Mouse (Mus musculus) embryo, embryonic 10.5 days (tissue): ENCODE measurements around the gene Psen1.

ENCODE experiments used
- DNase-seq: peaks from one replicate; pipeline ENCODE4 v3.0.0-alpha.2; 2015; ENCODE audit warnings: low spot score

Gene Psen1

DNA sequence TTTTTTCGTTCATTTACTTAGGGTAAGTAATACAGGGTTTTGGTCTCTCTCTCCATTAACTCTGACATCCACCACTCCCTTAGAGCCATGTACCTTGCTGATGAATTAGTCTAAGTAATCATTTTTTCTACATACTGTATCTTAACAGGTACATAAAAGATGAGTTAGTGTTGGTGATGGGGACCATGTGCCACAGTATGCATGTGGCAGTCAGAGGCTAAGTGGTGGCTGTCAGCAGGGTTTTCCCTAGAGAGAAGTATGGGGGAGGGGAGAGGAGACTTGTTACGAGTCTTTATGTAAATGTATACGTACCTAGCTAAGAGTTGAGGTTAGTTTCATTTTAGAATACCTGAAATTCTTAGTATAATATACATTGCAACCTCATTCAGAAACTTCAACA is 35.1 kb downstream of the Psen1 start:
- DNase-seq: no peak

DNA sequence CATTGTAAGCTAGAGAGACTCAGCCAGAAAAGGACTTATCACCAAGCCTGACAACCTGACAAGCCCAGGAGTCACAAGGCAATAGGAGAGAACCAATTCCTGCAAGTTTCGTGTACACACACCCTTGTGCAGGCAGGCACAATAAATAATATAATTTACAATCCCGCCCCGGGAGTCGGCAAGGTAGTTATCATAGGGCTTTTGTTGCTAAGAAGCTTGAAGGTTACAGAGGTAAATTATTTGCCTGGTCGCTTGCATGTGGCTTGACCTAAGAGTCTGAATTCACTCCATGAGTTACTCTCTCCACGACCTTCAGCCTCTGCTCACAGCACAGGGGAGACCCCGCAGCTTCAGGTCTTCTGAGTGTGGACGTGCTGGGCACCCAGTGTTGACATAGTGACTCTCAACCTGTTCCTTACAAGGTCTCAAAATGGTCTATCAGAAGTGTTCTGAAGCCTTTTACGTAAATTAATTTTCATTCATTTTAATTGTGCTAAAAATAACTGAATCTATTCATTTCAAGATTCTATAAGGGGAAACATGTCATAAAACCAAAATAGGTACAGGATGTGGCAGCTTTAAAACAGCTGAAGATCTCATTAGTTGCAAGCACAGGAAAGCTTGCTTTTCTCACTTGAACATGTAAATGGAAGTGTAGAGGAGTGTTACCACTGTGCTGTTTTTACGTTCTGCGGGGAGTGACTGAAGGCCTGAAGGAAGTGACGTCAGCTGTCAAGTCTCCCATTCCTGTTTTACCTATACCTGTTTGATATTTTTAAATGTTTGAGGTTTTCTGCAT is 38.8 kb downstream of the Psen1 start:
- DNase-seq: no peak

DNA sequence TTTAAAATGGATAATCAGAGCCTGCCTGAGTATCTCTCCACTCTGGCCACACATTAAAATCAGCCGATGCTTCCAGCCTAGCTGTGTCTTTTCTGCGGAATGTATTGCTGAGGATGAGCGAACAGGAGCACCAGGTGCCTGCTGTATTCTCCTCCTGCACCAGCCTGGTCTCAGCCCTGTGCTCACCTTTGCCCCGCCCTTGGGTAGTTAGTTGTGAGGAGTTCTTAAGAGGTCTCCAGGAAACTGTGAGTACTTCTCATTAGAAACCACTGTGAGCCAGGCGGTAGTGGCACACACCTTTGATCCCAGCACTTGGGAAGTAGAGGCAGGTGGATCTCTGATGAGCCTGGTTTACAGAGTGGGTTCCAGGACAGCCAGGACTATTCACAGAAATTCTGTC is 44.3 kb downstream of the Psen1 start:
- no peak for DNase-seq

DNA sequence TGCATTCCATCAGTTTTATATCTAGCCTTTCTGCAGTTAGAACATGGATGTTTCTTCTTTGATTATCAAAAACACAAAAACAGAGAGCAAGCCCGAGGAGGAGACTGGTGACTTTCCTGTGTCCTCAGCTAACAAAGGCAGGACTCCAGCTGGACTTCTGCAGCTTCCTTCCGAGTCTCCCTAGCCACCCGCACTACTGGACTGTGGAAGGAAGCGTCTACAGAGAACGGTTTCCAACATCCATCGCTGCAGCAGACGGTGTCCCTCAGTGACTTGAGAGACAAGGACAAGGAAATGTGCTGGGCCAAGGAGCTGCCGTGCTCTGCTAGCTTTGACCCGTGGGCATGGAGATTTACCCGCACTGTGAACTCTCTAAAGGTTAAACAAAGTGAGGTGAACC is 46.1 kb downstream of the Psen1 start:
- no peak for DNase-seq

DNA sequence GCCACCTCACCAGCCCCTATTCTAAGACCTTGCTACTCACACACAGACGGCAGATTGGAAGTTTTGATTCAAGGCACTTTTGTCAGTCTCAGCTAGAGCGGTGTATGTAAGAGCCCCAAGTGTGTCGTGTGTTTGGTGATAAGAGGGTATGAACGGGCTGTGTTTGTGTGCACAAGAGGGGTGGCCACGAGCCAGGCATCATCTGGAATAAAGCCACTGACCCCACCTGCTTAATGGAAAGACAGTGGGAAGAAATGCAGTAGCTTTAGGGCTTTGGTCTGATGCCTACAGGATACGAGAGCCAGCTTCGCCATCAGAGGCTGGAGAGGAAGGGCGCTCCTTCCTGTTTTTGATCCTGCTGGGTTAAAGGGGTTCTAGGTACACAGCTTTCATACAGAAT is 48.3 kb downstream of the Psen1 start:
- DNase-seq: no peak

DNA sequence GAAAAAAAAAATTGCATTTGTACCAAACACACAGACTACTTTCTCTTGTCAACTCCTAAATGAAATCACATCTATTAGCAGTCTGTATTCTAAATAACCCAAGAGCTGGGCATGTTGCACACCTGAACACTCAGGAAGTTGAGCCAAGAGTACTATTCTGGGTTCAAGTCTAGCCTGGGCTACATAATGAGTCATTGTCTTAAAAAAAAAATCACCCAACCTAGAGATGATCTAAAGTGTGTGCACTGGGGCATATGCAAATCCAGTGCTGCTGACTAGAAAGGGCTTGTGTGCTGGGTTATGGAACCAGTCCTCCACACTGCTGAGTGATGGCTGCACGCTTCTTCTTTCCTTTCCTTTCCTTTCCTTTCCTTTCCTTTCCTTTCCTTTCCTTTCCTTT is 50.7 kb downstream of the Psen1 start:
- DNase-seq: no peak

DNA sequence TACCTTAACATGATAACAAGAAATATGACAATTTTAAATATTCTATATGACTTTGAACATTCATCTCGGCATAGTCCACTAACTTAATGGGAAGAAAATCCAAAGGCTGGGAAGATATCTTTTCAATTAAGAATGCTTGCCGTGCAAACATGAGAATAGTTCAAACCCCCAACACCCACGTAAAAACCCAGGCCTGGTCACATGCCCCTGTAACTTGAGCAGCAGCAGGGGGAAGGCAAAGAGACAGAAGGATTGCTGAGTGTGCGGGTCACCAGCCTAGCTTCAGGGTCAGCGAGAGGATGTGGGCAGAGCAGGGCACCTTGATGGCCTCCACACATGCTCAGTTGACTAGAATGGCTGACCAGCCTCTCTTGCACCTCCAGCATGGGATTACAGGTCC is 53.8 kb downstream of the Psen1 start:
- DNase-seq: no peak

DNA sequence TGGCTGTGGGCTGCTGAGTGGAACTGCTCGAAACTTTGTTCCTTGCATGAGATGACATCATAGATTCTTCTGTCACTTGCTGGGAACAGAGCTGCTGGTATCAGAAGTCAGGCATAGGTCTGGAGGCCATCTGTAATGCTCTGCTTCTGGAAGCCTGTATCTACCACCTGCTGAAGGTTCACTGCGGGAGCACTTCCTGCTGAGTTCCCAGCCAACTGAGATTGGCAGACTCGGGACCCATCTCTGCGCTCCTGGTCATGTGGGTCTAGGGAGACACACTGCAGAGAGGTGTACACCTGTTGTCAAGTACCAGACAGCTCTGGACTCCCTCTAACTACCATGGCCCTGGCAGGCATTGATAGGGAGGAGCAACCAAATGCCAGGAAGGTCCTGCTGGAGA is 54.9 kb downstream of the Psen1 start:
- no peak for DNase-seq

DNA sequence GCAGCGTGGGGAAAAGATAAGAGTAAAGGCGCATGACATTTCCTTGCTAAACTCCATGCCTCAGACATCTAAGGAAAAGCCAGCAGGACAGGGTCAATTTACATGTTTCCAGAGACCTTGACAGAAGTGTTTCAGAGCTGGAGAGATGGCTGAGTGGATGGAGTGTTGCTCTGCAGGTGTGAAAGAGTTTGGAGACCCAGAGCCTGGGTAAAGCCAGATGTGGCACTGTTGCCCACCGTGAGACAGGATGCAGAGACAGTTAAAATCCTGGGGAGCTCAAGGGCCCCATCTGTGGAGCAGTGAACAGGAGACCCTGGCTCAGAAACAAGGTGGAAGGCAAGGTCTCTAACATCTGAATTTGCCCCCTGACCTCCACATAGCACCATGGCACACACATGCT is 55.8 kb downstream of the Psen1 start:
- no peak for DNase-seq

DNA sequence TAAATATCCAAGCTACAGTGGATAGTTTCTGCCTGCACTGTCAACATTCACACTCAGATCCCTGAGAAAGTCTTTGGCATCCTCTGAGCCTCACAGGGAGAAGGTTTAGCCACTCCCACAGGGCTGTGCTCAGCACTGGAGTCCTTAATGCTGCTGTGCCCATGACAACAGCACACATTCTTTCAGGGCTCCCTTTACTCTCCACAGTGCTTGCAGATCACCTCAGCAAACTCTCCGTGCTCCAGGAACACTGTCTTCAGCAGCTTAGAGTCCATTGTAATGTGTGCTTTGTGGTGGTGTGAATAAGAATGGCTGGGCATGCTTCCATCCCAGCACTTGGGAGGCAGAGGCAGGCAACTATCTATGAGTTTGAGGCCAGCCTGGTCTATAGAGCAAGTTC is 61.2 kb downstream of the Psen1 start:
- no peak for DNase-seq

DNA sequence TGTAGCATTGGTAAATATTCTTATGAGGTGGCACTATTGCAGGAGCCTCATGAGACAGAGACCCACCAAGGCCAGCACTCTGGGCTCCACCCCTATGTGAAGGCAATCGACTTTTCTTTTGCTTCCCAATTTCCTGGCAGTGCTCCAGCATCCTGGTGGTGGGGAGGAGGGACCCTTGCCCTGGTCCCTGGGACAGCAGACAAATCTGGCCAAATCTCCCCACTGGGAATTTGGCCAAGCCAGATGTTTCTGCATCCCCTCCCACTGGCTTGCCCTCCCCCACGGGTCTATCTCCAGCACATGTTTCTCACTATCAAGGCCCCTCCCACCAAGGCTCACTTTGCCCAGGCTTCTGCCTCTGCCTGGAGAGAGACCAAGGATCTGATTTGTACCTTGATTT is 64.5 kb downstream of the Psen1 start:
- no peak for DNase-seq

DNA sequence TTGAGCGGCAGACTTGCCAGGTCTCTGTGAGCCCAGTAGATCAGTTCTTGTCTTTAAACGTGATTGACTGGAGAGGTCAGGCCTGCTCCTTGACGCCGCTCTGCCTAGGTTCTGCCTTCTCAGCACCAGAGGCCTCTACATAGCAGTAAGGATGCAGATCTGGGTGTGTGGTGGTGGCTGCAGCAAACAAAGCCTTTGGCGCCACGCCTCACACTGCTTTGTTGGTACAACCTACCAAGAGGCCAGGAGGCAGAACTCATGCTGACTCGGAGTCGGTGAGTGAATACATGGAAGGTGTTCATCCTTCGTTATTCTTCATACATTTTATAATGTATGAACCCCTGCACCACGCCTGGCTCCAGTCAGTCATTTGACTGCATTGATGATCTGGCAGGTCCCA is 70.8 kb downstream of the Psen1 start:
- no peak for DNase-seq

DNA sequence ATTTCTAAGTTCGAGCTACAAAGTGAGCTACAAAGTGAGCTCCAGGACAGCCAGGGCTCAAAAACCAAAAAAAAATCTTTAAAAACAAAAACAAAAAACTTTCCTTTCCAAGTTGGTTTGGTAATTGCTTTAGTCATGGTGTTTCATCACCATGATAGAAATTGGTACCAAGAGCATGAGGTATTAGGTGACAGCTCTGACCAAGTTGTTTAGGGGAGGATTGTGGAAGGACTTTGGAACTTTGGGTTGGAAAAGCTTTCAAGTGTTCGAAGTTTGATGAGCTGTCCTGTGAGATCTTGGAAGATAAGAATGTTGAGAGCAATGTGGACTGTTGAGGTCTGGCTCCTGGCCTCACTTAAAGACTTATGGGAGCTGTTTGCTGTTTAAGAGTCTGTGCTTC is 72.2 kb downstream of the Psen1 start:
- no peak for DNase-seq

DNA sequence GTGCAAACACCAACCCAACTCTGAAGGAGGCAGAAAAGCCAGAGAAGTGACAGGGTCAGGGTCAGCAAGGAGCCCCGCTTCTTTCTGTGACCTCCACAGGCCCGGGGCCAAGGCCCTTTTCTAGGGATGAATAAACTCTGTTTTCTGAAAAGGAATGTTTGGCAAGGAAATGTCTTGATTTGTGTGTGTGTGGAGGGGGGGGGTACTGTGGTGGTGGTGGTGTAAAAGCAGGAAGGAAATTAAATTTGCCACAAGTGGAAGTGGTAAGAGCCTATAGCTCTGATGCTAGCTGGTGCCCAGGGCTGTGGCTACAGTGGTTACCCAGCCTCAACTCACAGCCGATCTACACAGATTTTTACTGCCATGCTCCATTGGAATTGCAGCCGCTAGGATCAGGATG is 74.8 kb downstream of the Psen1 start:
- peak; percentile 59 for DNase-seq

DNA sequence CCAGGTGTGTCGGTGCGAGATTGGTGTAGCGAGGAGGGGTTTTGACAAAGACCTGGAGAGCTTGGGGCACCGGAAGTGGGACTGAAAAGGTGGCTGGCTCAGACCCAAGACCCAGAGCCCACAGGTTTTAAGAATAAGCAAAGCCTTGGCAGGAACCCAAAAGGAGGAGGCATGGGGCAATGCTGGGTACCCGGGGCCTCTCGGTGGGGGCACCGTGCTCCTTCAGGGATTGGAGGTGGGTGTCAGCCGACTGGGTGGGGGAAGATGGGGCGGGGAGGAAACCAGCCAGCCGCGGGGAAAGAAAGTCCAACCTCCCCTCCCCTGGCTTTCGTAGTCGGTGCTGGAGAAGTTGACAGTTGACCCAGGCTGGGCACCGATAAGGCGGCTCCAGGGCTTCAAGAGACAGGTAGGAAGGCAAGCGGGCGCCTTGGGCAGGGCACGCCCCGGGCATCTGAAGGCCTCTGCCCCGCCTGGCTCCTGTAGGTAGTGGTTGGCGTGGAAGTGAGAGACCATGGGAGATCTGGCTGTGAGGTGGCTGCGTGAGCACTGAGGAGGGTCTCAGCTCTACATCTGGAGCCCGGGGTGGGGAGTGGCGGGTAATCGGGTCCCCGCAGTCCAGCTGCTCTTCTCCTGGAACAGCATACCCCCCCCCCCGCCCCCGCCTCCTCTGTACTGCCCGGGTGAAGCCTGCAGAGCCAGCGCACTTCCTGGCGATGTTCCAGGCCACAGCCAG is 75.5 kb downstream of the Psen1 start, which contains the start of gene Papln:
Papln (plus strand) TSS at position 324 of the 733 bp plus-strand sequence.
- no peak for DNase-seq

DNA sequence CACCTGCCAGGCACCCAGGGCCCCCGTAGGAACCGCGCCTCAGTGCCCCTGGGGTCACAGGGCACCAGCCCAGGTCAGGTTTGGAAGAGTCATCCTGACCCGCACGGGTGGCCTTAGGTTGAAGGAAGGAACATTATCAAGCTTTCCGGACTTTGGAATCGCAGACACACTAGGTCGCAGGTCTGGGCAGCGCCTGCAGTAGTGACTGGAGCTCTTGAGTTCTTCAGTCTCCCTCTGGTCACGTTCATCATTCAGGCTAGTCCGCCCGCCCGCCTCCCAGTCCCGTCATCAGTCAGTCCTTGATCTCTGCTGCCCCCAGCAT is 76.1 kb downstream of the Psen1 start:
- DNase-seq: peak; percentile 42

DNA sequence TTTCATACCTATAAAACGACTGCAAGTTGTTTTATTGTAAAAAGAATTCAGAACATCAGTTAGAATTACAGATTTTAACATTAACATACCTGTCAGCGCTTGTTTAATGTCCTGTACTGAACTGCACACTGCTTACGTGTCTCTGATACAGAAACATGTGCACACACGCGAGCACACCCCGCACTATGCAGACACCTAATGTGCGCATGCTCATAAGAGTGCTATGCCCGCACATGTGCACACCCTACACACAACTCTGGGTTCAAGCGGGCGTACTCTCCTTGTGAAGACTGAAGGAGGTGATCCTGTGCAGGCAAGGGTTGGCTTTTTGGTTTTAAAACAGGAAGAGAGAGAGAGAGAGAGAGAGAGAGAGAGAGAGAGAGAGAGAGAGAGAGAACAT is 76.6 kb downstream of the Psen1 start:
- DNase-seq: no peak

DNA sequence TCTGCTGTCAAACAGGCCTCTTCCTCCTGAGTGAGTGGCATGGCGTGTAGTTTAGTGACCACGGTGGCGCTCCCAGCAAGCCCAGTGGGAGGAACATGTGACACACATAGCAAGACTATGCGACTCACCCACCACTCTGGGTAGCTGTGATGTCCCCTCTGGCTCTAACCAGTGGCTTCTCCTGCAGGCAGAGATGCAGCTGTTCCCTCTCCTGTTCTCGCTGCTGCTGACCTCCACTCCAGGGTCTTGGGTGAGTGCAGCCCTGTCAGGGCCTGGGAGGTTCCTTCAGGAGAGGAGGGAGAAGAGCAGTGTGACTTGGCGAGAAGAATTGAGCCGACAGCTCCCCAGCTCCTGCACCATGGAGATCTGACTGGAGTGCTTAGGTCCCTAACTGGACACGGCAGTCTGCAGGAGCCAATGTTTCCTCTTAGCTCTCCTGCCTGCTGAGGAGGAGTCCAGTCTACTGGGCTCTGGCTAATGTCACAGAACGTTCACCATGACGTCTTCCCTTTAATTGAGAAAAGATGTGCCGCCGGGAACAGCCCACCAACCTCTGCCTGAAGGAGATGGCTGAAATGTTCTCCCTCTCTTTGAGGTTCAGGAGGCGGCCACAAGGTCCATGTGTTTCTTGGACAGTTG is 78.1 kb downstream of the Psen1 start:
- DNase-seq: peak; percentile 47

DNA sequence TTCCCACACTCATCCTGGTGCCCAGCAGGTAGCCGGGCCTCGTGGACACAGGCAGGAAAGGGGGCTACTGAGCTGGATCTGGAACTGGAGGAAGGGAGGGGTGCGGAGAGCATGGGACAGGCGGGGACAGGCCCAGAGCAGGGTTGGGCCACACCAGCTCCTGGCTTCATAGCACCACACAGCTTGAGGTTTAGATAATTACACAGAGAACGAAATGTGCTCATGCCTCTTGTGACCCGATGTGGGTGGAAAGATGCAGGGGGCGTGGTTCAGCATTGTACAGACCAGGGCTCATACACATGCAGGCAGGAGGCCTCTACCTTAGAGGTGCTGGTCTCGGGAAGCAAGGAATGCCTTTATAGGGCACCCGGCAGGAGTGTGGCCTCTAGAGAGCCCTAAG is 79.9 kb downstream of the Psen1 start:
- no peak for DNase-seq

DNA sequence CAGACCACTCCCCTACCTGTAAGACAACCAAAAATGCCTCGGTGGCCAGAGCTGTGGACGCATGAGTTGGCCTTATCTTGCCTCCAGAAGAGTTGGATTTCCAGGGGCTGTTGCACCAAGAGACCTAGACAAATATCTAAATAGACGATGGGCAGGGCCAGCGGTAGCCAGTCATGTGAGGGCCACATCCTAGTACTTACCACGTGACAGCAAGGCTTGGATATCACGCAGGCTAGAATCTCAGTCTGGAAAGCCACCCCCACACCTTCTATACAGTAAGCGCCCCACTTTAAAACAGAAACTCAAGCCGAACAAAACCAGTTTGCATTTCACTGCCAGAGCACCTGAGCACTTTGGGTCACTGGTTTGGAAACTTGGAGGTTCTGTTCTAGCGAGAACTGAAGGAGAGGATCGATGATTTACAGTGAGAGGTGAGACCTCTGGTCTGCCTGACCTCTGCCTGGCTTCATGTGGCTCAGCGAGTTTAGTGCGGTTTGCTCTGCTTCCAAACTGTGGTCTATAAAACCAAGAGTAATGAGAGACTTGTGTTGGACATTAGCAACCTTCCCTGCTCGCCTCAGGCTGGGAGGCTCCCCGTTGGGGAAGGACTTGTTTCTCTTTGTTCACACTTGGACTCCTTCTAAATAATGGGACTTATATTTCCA is 80.4 kb downstream of the Psen1 start:
- no peak for DNase-seq

DNA sequence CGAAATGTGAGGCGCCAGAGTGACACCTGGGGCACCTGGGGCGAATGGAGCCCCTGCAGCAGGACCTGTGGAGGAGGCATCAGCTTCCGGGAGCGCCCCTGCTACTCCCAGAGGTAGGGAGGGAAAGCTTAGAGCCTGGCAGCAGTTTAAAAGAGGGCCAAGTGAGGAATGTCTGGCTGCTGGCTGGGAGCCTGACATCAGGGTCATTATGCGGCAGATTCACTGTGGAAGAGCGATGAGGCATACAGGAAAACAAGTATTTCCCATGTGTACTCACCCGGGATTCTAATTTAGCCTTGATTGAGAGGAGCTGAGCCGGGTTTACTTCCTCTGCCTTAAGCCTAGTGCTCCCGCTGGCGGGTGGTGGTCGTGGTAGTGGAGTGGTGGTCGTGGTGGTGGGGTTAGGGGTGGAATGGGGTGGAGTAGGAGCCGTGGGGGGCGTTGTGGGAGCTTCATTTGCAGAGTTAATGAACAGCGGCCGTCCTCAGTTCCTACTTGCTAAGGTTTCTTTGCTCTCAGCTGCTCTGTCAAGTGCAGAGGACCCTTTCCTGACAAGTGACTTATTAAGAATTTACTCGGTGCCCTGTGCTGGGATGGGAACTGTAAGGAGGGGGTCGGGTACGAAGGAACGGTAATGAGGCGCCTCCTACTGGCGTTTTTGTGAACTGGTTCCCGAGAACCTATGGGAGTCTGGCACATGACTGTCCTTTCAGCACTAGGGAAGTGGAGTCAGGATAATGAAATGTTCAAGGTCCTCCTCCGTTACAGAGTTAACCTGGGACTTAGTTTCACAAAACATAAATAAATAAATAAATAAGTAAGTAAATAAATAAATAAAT is 82.7 kb downstream of the Psen1 start:
- peak; percentile 94 for DNase-seq

DNA sequence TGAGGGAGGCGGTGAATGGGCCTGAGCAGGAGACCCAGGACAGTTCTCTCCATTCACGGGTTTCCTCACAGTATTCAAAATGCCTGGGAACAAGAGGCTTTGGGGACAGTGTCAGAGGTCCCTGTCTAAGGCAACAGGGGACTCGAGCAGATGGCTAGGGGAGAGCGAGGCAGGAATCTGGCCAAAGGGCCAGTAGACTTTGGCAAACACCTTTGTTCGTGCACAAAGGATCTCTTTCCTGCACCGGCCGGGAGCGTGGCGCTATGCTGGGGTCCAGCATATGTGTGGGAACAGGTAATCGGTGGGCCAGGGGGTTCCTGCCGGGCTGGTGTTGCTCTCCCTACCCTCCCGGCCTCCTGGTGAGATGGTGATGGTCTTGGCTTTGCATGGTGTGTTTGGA is 87.7 kb downstream of the Psen1 start:
- no peak for DNase-seq
